Mouse (Mus musculus): ENCODE measurements around the gene Kcnn1. TPM values are rescaled to one million over a fixed set of nuclear protein-coding genes. Genes with fewer than 3 reads are reported as not detected.

Gene Kcnn1
- polyA plus RNA-seq, 1 experiment: 11.9 TPM

DNA sequence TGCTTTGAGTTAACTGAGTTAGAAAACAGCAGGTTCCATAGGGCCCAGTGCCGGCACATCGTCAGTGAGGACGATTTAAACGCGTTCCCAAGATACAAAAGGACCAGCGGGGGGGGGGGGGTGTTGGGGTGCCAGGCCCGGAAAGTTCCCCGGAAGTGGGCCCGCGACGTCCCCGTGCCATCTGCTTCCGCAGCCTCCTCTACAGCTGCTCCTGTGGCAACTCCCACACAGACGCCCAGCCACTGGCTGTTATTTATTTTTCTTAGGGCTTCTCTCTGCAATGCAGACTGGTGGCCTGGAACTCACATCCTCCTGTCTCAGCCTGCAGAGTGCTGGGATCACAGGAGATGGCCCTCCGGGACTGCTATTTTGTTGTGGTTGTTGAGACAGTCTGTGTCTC, 61.9 kb downstream of the Kcnn1 start:
- TF ChIP-seq TCF3 (IDR thresholded peaks at IDR 0.05; ENCODE audit: insufficient read length, low read depth) (peak; percentile 62), MYOG (IDR thresholded peaks at IDR 0.05; ENCODE audit: control insufficient read depth in 1 of 3, insufficient read depth in 1 of 3, insufficient read length in 2 of 3, low read depth in 2 of 3) (peak; percentile 47 to 91 (median 79)), MYOD1 (IDR thresholded peaks at IDR 0.05; ENCODE audit: control insufficient read depth in 1 of 3, insufficient read length in 2 of 3, low read depth in 2 of 3) (peak in 2 of 3 experiments; percentile 73 to 90), POLR2A (IDR thresholded peaks at IDR 0.05; ENCODE audit: insufficient read length, low read depth) (no peak), TCF12 (IDR thresholded peaks at IDR 0.05; ENCODE audit: insufficient read depth, poor library complexity, severe bottlenecking) (peak; percentile 2), SRF (IDR thresholded peaks at IDR 0.05; ENCODE audit: control insufficient read depth, insufficient read length, low read depth) (no peak), E2F4 (IDR thresholded peaks at IDR 0.05; ENCODE audit: insufficient read depth) (no peak), CEBPB (IDR thresholded peaks at IDR 0.05; ENCODE audit: insufficient read depth, poor library complexity, severe bottlenecking) (no peak)

DNA sequence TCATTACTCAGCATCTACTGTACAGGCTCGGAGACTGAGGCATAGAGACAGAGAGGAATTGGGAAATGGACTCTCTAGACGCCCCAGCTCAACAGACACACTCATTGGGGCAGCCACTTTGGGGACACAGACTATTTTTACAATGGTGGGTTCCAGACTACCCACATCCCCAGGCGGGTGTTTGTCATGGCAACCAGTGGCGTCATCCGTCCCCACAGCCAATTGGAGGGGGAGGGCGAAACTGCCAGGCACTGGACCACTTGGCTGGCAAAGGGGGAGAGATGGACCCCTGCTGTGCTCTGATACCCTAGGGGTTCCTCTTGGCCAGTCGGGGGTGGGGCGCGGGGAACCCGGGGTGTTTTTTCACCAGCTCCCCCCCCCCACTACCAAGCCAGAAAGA, 62.4 kb downstream of the Kcnn1 start:
- Histone ChIP-seq H3K4me2 (ENCODE audit: low read depth) (peak overlapping the region; percentile 50), H3K36me3 (ENCODE audit: control insufficient read depth, insufficient read depth) (no peaks in the 10 kb centered on the region), H3K27me3 (ENCODE audit: control insufficient read depth, insufficient read depth, insufficient read length) (no peaks in the 10 kb centered on the region), H3ac (ENCODE audit: control insufficient read depth, insufficient read length) (no peak overlapping the region), H3K79me2 (ENCODE audit: control insufficient read depth, insufficient read depth) (no peaks in the 10 kb centered on the region), H3K4me3 (no peak overlapping the region)
- TF ChIP-seq MAX (IDR thresholded peaks at IDR 0.05; ENCODE audit: low read depth) (no peak), CEBPB (IDR thresholded peaks at IDR 0.05; ENCODE audit: insufficient read depth, poor library complexity, severe bottlenecking) (no peak), USF1 (IDR thresholded peaks at IDR 0.05; ENCODE audit: low read depth) (no peak), TCF12 (IDR thresholded peaks at IDR 0.05; ENCODE audit: insufficient read depth, poor library complexity, severe bottlenecking) (no peak), POLR2A (IDR thresholded peaks at IDR 0.05; ENCODE audit: insufficient read length, low read depth) (no peak), MYOG (IDR thresholded peaks at IDR 0.05; ENCODE audit: control insufficient read depth in 1 of 3, insufficient read depth in 1 of 3, insufficient read length in 2 of 3, low read depth in 2 of 3) (no peak), POLR2AphosphoS2 (IDR thresholded peaks at IDR 0.05; ENCODE audit: insufficient read length, low read depth) (no peak), E2F4 (IDR thresholded peaks at IDR 0.05; ENCODE audit: insufficient read depth) (no peak), SRF (IDR thresholded peaks at IDR 0.05; ENCODE audit: control insufficient read depth, insufficient read length, low read depth) (no peak), TCF3 (IDR thresholded peaks at IDR 0.05; ENCODE audit: insufficient read length, low read depth) (no peak), MYOD1 (IDR thresholded peaks at IDR 0.05; ENCODE audit: control insufficient read depth in 1 of 3, insufficient read length in 2 of 3, low read depth in 2 of 3) (no peak), REST (IDR thresholded peaks at IDR 0.05; ENCODE audit: insufficient read depth, insufficient read length) (no peak)

More for the DNA sequence above, 61.9 kb downstream of the Kcnn1 start:
- H3K27me3 ChIP-seq (ENCODE audit: control insufficient read depth, insufficient read depth, insufficient read length): no peaks in the 10 kb centered on the region
- peak overlapping the region; percentile 50 for H3K4me2 ChIP-seq (ENCODE audit: low read depth)
- no peak overlapping the region for H3K4me3 ChIP-seq
- no peaks in the 10 kb centered on the region for H3K79me2 ChIP-seq (ENCODE audit: control insufficient read depth, insufficient read depth)
- H3K36me3 ChIP-seq (ENCODE audit: control insufficient read depth, insufficient read depth): no peaks in the 10 kb centered on the region
- H3ac ChIP-seq (ENCODE audit: control insufficient read depth, insufficient read length): no peak overlapping the region

DNA sequence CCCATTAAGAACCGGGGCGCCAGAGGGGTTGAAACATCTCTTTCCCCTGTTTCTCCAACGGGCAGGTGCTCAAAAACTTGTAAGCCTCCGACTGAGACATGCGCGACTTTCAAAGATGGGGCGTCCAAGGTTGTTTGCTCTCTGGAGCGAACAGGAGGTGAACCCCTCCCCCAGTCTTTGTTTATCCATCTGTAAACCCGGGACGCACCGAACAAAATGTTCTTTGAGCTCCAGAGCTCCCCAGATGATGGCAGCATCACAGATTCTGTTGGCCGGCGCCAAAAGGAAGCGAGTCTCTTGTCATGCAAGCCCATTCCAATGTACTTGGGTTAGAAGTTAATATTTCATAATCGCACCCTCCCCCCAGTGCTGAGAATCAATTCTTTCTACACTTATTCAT, 64.8 kb downstream of the Kcnn1 start:
- no peaks in the 10 kb centered on the region for H3K36me3 ChIP-seq (ENCODE audit: control insufficient read depth, insufficient read depth)
- no peaks in the 10 kb centered on the region for H3K79me2 ChIP-seq (ENCODE audit: control insufficient read depth, insufficient read depth)
- H3K4me2 ChIP-seq (ENCODE audit: low read depth): peak overlapping the region; percentile 86
- H3K27me3 ChIP-seq (ENCODE audit: control insufficient read depth, insufficient read depth, insufficient read length): no peaks in the 10 kb centered on the region
- no peak for TF ChIP-seq POLR2A (IDR thresholded peaks at IDR 0.05; ENCODE audit: insufficient read length, low read depth)
- no peak for TF ChIP-seq SRF (IDR thresholded peaks at IDR 0.05; ENCODE audit: control insufficient read depth, insufficient read length, low read depth)
- TF ChIP-seq TCF3 (IDR thresholded peaks at IDR 0.05; ENCODE audit: insufficient read length, low read depth): no peak
- no peak for TF ChIP-seq E2F4 (IDR thresholded peaks at IDR 0.05; ENCODE audit: insufficient read depth)
- TF ChIP-seq TCF12 (IDR thresholded peaks at IDR 0.05; ENCODE audit: insufficient read depth, poor library complexity, severe bottlenecking): no peak
- TF ChIP-seq MYOD1 (IDR thresholded peaks at IDR 0.05; ENCODE audit: control insufficient read depth in 1 of 3, insufficient read length in 2 of 3, low read depth in 2 of 3): no peak
- TF ChIP-seq MYOG (IDR thresholded peaks at IDR 0.05; ENCODE audit: control insufficient read depth in 1 of 3, insufficient read depth in 1 of 3, insufficient read length in 2 of 3, low read depth in 2 of 3): no peak
- TF ChIP-seq POLR2AphosphoS2 (IDR thresholded peaks at IDR 0.05; ENCODE audit: insufficient read length, low read depth): no peak
- no peak for TF ChIP-seq REST (IDR thresholded peaks at IDR 0.05; ENCODE audit: insufficient read depth, insufficient read length)
- no peak for TF ChIP-seq MAX (IDR thresholded peaks at IDR 0.05; ENCODE audit: low read depth)
- TF ChIP-seq CEBPB (IDR thresholded peaks at IDR 0.05; ENCODE audit: insufficient read depth, poor library complexity, severe bottlenecking): no peak
- no peak for TF ChIP-seq USF1 (IDR thresholded peaks at IDR 0.05; ENCODE audit: low read depth)
- no peak overlapping the region for H3ac ChIP-seq (ENCODE audit: control insufficient read depth, insufficient read length)
- peak overlapping the region; percentile 41 for H3K4me3 ChIP-seq

DNA sequence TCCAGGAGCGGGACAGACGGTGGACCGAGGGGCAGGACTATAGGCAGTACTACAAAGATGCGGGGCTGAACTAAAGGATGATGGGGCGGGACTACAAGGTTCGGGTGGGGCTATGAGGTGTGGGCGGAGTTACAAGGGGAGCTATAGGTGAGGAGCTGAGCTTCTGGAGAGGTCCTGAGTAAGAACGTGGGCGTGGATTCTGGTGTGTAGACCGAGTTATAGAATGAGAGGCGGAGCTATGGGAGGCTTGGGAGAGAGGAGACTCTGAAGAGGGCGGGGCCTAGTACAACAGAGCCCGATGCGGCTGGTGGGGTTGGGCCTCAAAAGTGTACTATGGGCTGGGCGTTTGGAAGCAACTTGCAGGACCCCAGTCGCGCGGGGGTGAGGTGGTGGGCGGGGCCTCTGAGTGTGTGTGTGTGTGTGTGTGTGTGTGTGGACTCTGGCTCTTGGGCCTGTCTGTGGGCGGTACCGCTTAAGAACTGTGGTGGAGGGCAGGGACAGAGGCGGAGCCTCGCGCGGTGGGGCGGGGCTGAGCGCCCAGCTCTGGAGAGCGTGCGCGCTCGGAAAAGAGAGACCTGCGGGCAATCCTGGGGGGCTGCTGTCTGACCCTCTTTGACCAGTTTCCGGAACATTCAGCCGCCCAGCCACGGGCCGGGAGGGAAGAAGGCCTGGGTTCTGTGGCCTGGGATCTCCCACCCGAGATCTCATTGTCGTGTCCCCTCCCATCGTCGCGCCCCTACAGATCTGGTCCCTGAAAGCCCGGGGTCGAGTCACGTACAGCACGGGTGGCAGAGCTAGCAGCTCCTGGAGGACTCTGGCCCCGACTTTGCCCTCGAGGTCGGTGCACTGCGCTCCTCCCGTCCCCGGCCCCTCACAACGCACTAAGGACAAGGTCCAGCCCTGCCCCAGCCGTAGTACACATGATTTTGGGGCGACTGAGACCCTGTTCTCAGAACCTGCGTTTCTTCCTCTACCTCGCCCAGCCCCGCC, 65.7 kb downstream of the Kcnn1 start:
- Histone ChIP-seq H3K36me3 (ENCODE audit: control insufficient read depth, insufficient read depth) (no peaks in the 10 kb centered on the region), H3K79me2 (ENCODE audit: control insufficient read depth, insufficient read depth) (no peaks in the 10 kb centered on the region), H3K4me2 (ENCODE audit: low read depth) (peak overlapping the region; percentile 86), H3ac (ENCODE audit: control insufficient read depth, insufficient read length) (peak overlapping the region; percentile 14), H3K4me3 (peak overlapping the region; percentile 41), H3K27me3 (ENCODE audit: control insufficient read depth, insufficient read depth, insufficient read length) (no peaks in the 10 kb centered on the region)
- TF ChIP-seq CEBPB (IDR thresholded peaks at IDR 0.05; ENCODE audit: insufficient read depth, poor library complexity, severe bottlenecking) (no peak), MYOG (IDR thresholded peaks at IDR 0.05; ENCODE audit: control insufficient read depth in 1 of 3, insufficient read depth in 1 of 3, insufficient read length in 2 of 3, low read depth in 2 of 3) (peak in 1 of 3 experiments; percentile 24), MYOD1 (IDR thresholded peaks at IDR 0.05; ENCODE audit: control insufficient read depth in 1 of 3, insufficient read length in 2 of 3, low read depth in 2 of 3) (peak in 1 of 3 experiments; percentile 23)
